Mouse (Mus musculus) heart, adult 2 months (tissue): ENCODE results near the gene Slc16a7.

Experiments used
- CTCF ChIP-seq: fragments of 200-600 bp; IDR thresholded peaks from 2 replicates; pipeline ENCODE4 v1.8.1; 2022; ENCODE audit warnings: antibody characterized with exemption, mild to moderate bottlenecking, moderate library complexity
- EP300 ChIP-seq: fragments of 200-500 bp; IDR thresholded peaks from 2 replicates; pipeline ENCODE4 v1.6.1; 2011; ENCODE audit warnings: low read depth, low read length, control low read depth; ENCODE audit not compliant: insufficient read depth
- POLR2A ChIP-seq: fragments of 200-500 bp; IDR thresholded peaks from 2 replicates; pipeline ENCODE4 v1.6.1; 2011; ENCODE audit warnings: mild to moderate bottlenecking, low read depth, low read length, control low read depth; ENCODE audit not compliant: insufficient read depth

- TF ChIP-seq CTCF (no peak), POLR2A (no peak), EP300 (no peak)
Observed at GRCm38 (mm10) chr10:125387782-125388415, 1.4 kb downstream of the Slc16a7 start.
